Mouse (Mus musculus): ENCODE results near the gene Armc12. TPM values are rescaled to one million over a fixed set of nuclear protein-coding genes. Genes with fewer than 3 reads are reported as not detected.

Armc12 gene
- total and polyA plus RNA-seq, 3 experiments = 0.15 TPM; not detected in 2

DNA sequence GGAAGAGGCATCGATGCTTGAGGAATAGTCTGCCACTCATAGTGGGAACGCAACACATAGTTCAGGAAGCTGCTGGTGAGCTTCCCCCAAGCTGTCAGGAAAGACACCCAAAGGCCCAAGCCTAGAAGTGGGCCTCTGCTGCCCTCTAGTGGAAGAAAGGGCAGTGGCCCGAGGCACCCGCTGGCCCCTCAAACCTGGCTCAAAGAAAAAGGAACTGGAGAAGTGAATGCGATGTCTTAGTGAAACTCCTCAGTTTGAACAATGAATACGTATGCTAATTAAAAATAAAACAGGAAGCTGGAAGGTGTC lies 2.6 kb upstream of the Armc12 start:
- Histone ChIP-seq H3K36me3 (ENCODE audit: control insufficient read depth in 1 of 2, insufficient read depth in 2 of 2, low read length in 2 of 2) (peaks cover 0 to 17% of the 10 kb centered on the region in 2 experiments; a peak in 2 of 4 replicates), H3K4me1 (ENCODE audit: control insufficient read depth in 1 of 2, insufficient read depth in 2 of 2, low read length in 2 of 2) (peaks cover 8 to 21% of the 10 kb centered on the region in 2 experiments; a peak in 3 of 4 replicates), H3K27ac (ENCODE audit: control insufficient read depth, low read depth, low read length) (no peak overlapping the region), H3K9ac (ENCODE audit: control insufficient read depth, low read depth, low read length, poor library complexity, severe bottlenecking) (peak overlapping the region; percentile 41), H3K9me3 (replicated peaks; ENCODE audit: insufficient read depth, low read length) (no peaks in the 10 kb centered on the region), H3K4me3 (ENCODE audit: control insufficient read depth in 1 of 2, insufficient read depth in 1 of 2, low read depth in 2 of 2, low read length in 2 of 2) (peak overlapping the region; percentile 26 to 57), H3K79me2 (ENCODE audit: control insufficient read depth, insufficient read depth, low read length, poor library complexity) (peaks cover 5% of the 10 kb centered on the region; the same call in 1 of the 2 replicates), H3K27me3 (ENCODE audit: control insufficient read depth in 1 of 2, insufficient read depth in 2 of 2, low read length in 2 of 2) (no peaks in the 10 kb centered on the region)
- DNase-seq (ENCODE audit: low read depth, low spot score) = peak; percentile 90
- no peak for TF ChIP-seq TBP (IDR thresholded peaks at IDR 0.05; ENCODE audit: low read depth, low read length)
- TF ChIP-seq ELF1 (IDR thresholded peaks at IDR 0.05; ENCODE audit: low read depth, low read length) = no peak
- 0 out of 2 replicates have a peak, but pooled peaks have one; percentile 14 for TF ChIP-seq RCOR1 (IDR thresholded peaks at IDR 0.05; ENCODE audit: low read depth, low read length)
- TF ChIP-seq ZMIZ1 (IDR thresholded peaks at IDR 0.05; ENCODE audit: low read depth, low read length) = no peak
- TF ChIP-seq NRF1 (IDR thresholded peaks at IDR 0.05; ENCODE audit: insufficient read depth, low read depth, low read length, poor library complexity, severe bottlenecking) = no peak
- TF ChIP-seq EP300 (IDR thresholded peaks at IDR 0.05; ENCODE audit: low read depth in 1 of 2, low read length in 2 of 2) = peak in 1 of 2 experiments; percentile 47; a peak in 1 of 4 replicates
- peak; percentile 85 for TF ChIP-seq MAZ (IDR thresholded peaks at IDR 0.05; ENCODE audit: low read depth, low read length)
- no peak for TF ChIP-seq ETS1 (IDR thresholded peaks at IDR 0.05; ENCODE audit: low read depth, low read length)
- TF ChIP-seq USF2 (IDR thresholded peaks at IDR 0.05; ENCODE audit: borderline replicate concordance in 1 of 2, insufficient read depth in 1 of 2, low read depth in 1 of 2, low read length in 2 of 2) = no peak
- TF ChIP-seq MYB (IDR thresholded peaks at IDR 0.05; ENCODE audit: low read depth, low read length) = no peak
- no peak for TF ChIP-seq TCF12 (IDR thresholded peaks at IDR 0.05; ENCODE audit: low read depth, low read length)
- TF ChIP-seq E2F4 (IDR thresholded peaks at IDR 0.05; ENCODE audit: borderline replicate concordance, low read depth, low read length) = no peak
- TF ChIP-seq CHD1 (IDR thresholded peaks at IDR 0.05; ENCODE audit: low read depth, low read length) = no peak
- no peak for TF ChIP-seq CHD2 (IDR thresholded peaks at IDR 0.05; ENCODE audit: low read length)
- no peak for TF ChIP-seq USF1 (IDR thresholded peaks at IDR 0.05; ENCODE audit: low read depth, low read length)
- TF ChIP-seq GATA1 (IDR thresholded peaks at IDR 0.05; ENCODE audit: low read depth, low read length) = no peak
- 0 out of 2 replicates have a peak, but pooled peaks have one; percentile 19 for TF ChIP-seq NELFE (IDR thresholded peaks at IDR 0.05; ENCODE audit: low read depth, low read length)
- no peak for TF ChIP-seq KAT2A (conservative IDR thresholded peaks at IDR 0.05; ENCODE audit: low read depth, low read length)
- no peak for TF ChIP-seq POLR2A (IDR thresholded peaks at IDR 0.05; ENCODE audit: control insufficient read depth in 1 of 2, insufficient read depth in 1 of 2, low read depth in 1 of 2, low read length in 2 of 2, poor library complexity in 1 of 2)
- no peak for TF ChIP-seq MEF2A (IDR thresholded peaks at IDR 0.05; ENCODE audit: extremely low read depth, insufficient replicate concordance, low read depth, low read length, poor library complexity, severe bottlenecking)
- 0 out of 2 replicates have a peak, but pooled peaks have one; percentile 19 for TF ChIP-seq JUND (IDR thresholded peaks at IDR 0.05; ENCODE audit: low read depth, low read length)
- peak; percentile 69; the same call in 1 of the 2 replicates for TF ChIP-seq MYC (IDR thresholded peaks at IDR 0.05; ENCODE audit: low read depth, low read length)
- peak; percentile 94 for TF ChIP-seq SMC3 (IDR thresholded peaks at IDR 0.05; ENCODE audit: low read depth, low read length)
- TF ChIP-seq MAFK (IDR thresholded peaks at IDR 0.05; ENCODE audit: borderline replicate concordance, low read depth, low read length) = no peak
- TF ChIP-seq BHLHE40 (IDR thresholded peaks at IDR 0.05; ENCODE audit: borderline replicate concordance, low read depth, low read length) = no peak
- no peak for TF ChIP-seq UBTF (IDR thresholded peaks at IDR 0.05; ENCODE audit: borderline replicate concordance, insufficient read depth, low read depth, low read length)
- peak; percentile 32; the same call in 1 of the 2 replicates for TF ChIP-seq ZNF384 (IDR thresholded peaks at IDR 0.05; ENCODE audit: low read depth, low read length)
- no peak for TF ChIP-seq POLR2AphosphoS2 (IDR thresholded peaks at IDR 0.05; ENCODE audit: low read length)
- TF ChIP-seq RAD21 (IDR thresholded peaks at IDR 0.05; ENCODE audit: low read depth, low read length) = peak; percentile 100
- TF ChIP-seq ZC3H11A (IDR thresholded peaks at IDR 0.05; ENCODE audit: low read depth, low read length) = peak; percentile 95
- TF ChIP-seq HCFC1 (IDR thresholded peaks at IDR 0.05; ENCODE audit: low read depth, low read length) = no peak
- TF ChIP-seq SIN3A (IDR thresholded peaks at IDR 0.05; ENCODE audit: low read length) = peak; percentile 67
- no peak for TF ChIP-seq POLR2AphosphoS5 (IDR thresholded peaks at IDR 0.05; ENCODE audit: borderline replicate concordance, low read depth, low read length)
- TF ChIP-seq TAL1 (IDR thresholded peaks at IDR 0.05; ENCODE audit: low read length) = no peak
- TF ChIP-seq MAX (IDR thresholded peaks at IDR 0.05; ENCODE audit: low read length) = 0 out of 2 replicates have a peak, but pooled peaks have one; percentile 32
- peak; percentile 59; the same call in 1 of the 2 replicates for TF ChIP-seq MXI1 (IDR thresholded peaks at IDR 0.05; ENCODE audit: low read depth, low read length)
- TF ChIP-seq ZKSCAN1 (IDR thresholded peaks at IDR 0.05; ENCODE audit: low read depth, low read length) = no peak
- no peak for TF ChIP-seq GABPA (IDR thresholded peaks at IDR 0.05; ENCODE audit: low read depth, low read length)
